Mouse (Mus musculus) heart, embryonic 10.5 days (tissue): ENCODE measurements around the gene Nosip. TPM values are rescaled to one million over a fixed set of nuclear protein-coding genes. Genes with fewer than 3 reads are reported as not detected.

Experiments used
- DNase-seq: peaks from one replicate; pipeline ENCODE4 v3.0.0-alpha.2; 2017; ENCODE audit warnings: low spot score
- H3K27ac ChIP-seq: fragments of 300-500 bp; sonication (generic); 2 replicates; pipeline ENCODE4 v1.5.1; 2016; ENCODE audit warnings: mild to moderate bottlenecking
- H3K27me3 ChIP-seq: fragments of 300-500 bp; sonication (generic); 2 replicates; pipeline ENCODE4 v1.6.1; 2016; ENCODE audit warnings: mild to moderate bottlenecking; ENCODE audit not compliant: poor library complexity, insufficient read depth, severe bottlenecking
- H3K36me3 ChIP-seq: fragments of 300-500 bp; sonication (generic); 2 replicates; pipeline ENCODE4 v1.6.1; 2016; ENCODE audit warnings: mild to moderate bottlenecking, moderate library complexity
- H3K4me1 ChIP-seq: fragments of 300-500 bp; sonication (generic); 2 replicates; pipeline ENCODE4 v1.6.1; 2016; ENCODE audit warnings: mild to moderate bottlenecking
- H3K4me3 ChIP-seq: fragments of 300-500 bp; sonication (generic); 2 replicates; pipeline ENCODE4 v1.5.1; 2016; ENCODE audit warnings: mild to moderate bottlenecking, moderate library complexity
- H3K9me3 ChIP-seq: fragments of 300-500 bp; sonication (generic); 2 replicates; pipeline ENCODE4 v1.6.1; 2016; ENCODE audit warnings: mild to moderate bottlenecking, moderate library complexity
- whole genome bisulfite sequencing: fragments of 180-500 bp; shearing (Covaris S2); methylation state at CpG from one replicate; pipeline ENCODE4 v1.1.7; 2016; 5-methylcytosine and 5-hydroxymethylcytosine counted together
- polyA plus RNA-seq: library from polyadenylated mRNA; unstranded; fragments of >200 nt; fragmentation: Nextera tagmentation; extraction: Ambion mirVana; gene quantifications from 2 replicates; pipeline ENCODE4 v1.2.1, GENCODE M21; 2016

The Nosip gene
- polyA plus RNA-seq, 1 experiment from 2014 or later: 65.2 TPM

DNA sequence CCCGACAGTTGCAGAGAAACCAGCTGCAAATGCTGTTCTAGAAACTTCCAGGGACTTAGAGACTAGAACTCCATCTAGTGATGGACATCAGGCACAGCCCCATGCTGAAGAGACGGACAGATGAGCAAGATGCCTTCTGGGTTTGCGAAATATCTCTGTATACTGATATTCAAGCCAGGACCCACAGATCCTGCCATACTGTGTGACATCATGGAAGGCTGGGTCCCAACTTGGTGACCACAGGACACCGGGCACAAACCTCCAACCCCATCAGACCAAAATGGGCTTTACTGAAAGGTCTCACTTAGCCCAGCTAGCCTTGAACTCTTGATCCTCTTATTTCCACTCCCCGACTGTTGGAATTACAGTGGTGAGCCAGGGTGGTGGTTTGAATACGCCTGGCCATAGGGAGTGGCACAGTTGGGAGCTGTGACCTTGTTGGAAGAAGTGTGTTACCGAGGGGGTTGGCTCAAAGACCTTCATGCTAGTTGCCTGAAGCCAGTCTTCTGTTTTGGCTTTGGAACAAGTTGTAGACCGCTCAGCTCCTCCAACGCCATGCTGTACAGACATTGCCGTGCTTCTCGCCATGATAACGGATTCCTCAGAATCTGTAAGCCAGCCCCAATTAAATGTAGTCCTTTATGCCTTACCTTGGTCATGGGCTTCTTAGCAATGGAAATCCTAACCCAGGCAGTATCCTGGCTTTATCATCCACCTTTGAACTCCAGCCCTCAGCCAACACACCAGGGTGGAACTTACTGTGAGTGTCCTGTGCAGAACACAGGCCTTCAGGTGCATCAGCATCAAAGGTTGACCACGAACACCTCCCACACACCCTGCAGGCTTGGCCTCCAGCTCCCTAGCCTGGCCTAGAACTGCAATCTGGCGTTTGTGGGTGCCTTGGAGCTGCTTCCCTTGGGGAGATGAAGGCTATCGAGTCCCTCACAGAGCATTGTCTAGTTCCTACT is 37.7 kb upstream of the Nosip start:
- Histone ChIP-seq H3K4me3 (no peak overlapping the region), H3K27ac (no peak overlapping the region), H3K27me3 (no peaks in the 10 kb centered on the region), H3K4me1 (peaks cover 12% of the 10 kb centered on the region), H3K9me3 (no peaks in the 10 kb centered on the region), H3K36me3 (peaks cover 34% of the 10 kb centered on the region)
- DNase-seq: no peak
- 82% methylated on average over 15 of the region's 15 CpGs for WGBS

DNA sequence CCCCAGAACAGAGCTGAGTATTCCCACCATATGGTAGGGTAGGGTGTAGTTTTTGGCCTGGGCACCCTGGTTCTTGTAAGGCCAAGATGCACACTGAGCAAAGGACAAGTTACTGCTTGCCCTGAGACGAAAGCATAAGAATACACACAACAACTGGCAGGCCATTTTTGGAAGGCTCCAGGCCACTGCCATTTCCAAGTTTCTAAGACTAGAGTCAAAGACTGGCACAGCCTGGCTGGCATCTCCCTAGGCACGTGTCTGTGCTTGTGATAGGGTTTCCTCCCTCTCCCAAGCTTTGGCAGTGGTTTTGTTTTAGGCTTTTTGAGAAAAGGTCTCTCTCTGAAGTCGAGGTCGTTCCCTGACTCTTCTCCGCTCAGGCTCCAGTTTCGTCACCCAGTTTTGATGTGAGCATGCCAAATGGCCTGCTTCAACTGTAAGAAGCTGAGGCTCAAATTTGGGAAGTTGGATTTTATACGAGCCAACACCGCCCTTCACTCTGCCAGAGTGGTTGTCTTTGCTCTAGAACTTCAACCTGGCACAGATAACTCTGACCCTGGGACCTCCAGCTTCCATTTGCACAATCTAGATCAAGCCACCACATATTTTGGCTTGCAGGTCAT is 36.5 kb upstream of the Nosip start:
- Histone ChIP-seq H3K27me3 (no peaks in the 10 kb centered on the region), H3K4me3 (no peak overlapping the region), H3K36me3 (peaks cover 44% of the 10 kb centered on the region), H3K27ac (no peak overlapping the region), H3K4me1 (peaks cover 5% of the 10 kb centered on the region; the same call in 1 of the 2 replicates), H3K9me3 (no peaks in the 10 kb centered on the region)
- no peak for DNase-seq
- WGBS: 74% methylated on average over 8 of the region's 8 CpGs

DNA sequence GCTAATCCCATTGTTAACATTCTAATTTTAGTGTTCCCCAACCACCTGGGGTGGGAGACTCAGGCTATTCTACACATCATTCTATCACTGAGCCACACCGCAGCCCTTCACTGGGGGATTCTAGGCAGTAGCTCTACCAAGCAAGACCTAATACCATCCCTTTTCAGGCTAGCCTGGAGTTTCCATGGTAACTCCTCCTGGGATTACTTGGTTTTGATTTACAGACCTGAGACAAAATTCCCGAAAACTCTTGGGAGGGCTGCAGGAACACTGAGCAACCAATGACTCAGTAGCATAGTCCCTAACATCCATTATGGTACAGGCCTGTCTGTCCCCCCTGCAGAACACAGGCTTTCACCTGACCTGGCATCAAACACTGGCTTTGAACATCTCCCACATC is 36.0 kb upstream of the Nosip start:
- no peak for DNase-seq
- WGBS: 75% methylated on average over 2 of the region's 2 CpGs
- Histone ChIP-seq H3K36me3 (peaks cover 49% of the 10 kb centered on the region), H3K4me1 (peaks cover 5% of the 10 kb centered on the region; the same call in 1 of the 2 replicates), H3K27me3 (no peaks in the 10 kb centered on the region), H3K9me3 (no peaks in the 10 kb centered on the region), H3K27ac (no peak overlapping the region), H3K4me3 (no peak overlapping the region)

DNA sequence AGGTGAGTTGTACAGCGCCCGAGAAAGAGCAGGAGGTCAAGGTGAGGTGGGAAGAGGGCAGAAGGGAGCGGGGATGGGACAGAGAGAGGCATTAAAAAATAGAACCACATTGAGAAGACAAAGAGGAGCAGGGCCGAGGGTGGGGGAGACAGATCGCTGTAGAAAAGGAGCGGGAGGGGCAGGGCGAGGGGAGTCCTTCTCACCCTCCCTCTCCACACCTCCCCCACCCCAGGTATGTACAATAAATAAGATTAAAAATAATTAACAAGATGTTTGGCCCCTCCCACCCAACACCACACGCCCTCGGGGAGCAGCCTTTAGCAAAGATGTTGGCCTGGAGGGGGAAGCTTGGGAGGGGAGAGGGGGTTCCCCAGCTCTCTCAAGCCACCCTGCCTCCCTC is 34.5 kb upstream of the Nosip start:
- 91% methylated on average over 9 of the region's 9 CpGs for whole genome bisulfite sequencing
- no peak for DNase-seq
- Histone ChIP-seq H3K36me3 (peaks cover 64% of the 10 kb centered on the region), H3K27me3 (no peaks in the 10 kb centered on the region), H3K27ac (no peak overlapping the region), H3K4me1 (peaks cover 5% of the 10 kb centered on the region; the same call in 1 of the 2 replicates), H3K4me3 (no peak overlapping the region), H3K9me3 (no peaks in the 10 kb centered on the region)

DNA sequence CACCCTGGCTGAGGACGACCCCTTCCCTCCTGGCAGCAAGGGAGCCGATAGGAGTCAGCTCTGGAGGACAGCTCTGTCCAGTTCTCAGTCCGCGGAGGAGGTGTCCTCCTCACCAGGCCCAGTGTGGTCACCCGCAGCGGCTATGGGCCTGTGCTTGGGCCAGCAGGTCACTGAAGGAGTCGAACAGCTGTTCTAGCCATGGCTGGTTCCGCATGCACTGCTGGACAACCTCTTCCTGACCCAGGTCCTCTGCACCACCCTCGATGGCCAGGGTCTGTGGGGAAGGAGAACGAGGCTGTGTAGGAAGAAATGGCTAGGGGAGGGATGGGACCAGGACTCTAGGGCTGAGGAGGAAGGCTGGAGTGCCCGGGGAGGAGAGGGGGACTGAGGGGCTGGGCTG is 33.9 kb upstream of the Nosip start:
- Histone ChIP-seq H3K4me3 (no peak overlapping the region), H3K9me3 (no peaks in the 10 kb centered on the region), H3K36me3 (peaks cover 70% of the 10 kb centered on the region), H3K27ac (no peak overlapping the region), H3K27me3 (no peaks in the 10 kb centered on the region), H3K4me1 (peaks cover 5% of the 10 kb centered on the region; the same call in 1 of the 2 replicates)
- DNase-seq: no peak
- 89% methylated on average over 11 of the region's 11 CpGs for WGBS

DNA sequence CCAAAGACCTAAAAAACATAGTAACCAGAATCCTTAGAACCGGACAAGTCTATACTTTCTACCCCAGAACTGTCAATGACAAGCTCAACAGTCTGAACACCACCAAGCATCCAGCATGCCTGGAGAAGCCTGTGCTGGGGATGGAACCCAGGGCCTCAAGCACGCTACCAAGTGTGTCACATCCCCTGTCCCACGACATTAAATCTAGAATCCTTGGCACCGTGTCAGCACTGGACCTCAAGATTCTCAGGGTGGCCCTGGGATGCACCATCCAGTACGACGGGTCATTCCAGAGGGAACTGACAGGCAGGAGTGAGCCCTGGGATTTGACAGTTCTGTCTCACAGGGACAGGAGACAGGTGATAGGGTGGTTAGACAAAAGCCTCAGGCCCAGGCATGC is 32.2 kb upstream of the Nosip start:
- Histone ChIP-seq H3K9me3 (no peaks in the 10 kb centered on the region), H3K4me1 (peaks cover 5% of the 10 kb centered on the region; the same call in 1 of the 2 replicates), H3K27ac (no peak overlapping the region), H3K4me3 (no peak overlapping the region), H3K36me3 (peaks cover 86% of the 10 kb centered on the region), H3K27me3 (no peaks in the 10 kb centered on the region)
- no peak for DNase-seq
- 90% methylated on average over 6 of the region's 6 CpGs for WGBS

DNA sequence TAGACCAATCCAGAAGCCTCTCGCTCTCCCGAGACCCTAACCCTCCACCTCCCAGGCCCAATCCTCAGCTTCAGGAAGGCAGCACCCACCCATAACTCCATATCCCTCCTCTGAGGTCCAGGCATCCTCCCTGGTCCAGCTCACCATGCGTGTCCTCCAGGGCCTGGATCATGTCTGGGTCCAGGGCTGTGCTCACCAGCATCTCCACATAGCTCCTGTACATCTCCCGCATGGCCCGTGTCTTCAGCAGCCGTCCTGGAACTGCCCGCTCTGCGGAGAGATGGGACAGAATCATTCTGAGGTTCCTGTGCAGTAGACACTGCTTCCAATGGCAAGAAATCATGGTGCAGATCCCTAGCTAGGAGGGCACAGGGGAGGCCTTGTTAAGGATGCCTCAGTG is 31.4 kb upstream of the Nosip start:
- no peak for DNase-seq
- Histone ChIP-seq H3K27ac (no peak overlapping the region), H3K9me3 (no peaks in the 10 kb centered on the region), H3K27me3 (no peaks in the 10 kb centered on the region), H3K4me3 (no peak overlapping the region), H3K36me3 (peaks cover 95% of the 10 kb centered on the region), H3K4me1 (peaks cover 5% of the 10 kb centered on the region; the same call in 1 of the 2 replicates)
- WGBS: 98% methylated on average over 8 of the region's 8 CpGs

DNA sequence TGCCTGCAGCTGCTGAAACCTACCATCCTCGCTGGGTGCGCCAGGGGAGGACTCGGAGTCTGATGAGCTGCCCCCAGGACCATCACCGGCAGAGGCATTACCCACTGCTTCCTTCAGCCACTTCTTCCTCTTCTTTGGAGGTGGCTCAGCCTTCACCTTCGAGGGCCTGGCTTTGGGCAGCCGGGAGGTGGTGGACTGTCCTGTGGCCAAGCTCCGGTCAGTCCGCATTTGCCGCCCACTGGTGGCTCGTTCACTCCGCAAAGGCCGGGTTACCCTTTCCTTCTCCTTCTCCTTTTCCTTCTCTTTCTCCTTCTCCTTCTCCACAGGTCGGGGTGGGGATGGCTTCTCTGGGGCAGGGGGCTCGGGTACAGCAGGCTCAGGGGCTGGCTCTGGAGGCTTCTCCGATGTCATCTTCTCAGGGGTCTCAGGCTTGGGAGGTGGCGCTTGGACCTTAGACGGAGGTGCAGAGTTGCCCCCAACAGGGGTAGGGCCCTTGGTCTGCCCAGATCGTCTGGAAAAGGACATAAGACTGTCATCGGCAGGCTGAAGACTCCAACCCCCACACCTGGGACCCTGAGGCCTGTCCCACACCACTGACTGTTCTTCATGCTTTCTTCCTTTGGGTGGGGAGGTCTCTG is 28.4 kb upstream of the Nosip start:
- H3K4me1 ChIP-seq: no peaks in the 10 kb centered on the region

DNA sequence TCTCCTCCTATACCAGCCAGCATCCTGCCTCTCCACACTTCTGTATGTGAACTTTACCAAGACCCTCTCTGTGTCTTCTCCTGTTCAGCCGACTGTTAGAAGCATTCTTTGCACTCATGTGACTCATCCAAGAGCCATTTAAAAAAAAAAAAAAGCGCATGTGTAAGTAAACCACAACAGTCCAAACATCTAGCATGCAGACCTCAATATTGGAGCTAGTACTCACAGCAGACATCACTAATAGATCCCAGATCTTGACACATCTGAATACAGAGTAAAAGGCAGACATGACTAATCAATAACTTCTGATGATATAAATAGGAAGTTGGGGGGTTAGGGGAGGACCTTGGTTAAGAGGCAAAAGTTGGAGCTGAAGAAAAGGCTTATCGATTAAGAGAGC is 26.6 kb upstream of the Nosip start:
- Histone ChIP-seq H3K27me3 (no peaks in the 10 kb centered on the region), H3K36me3 (peaks cover 99% of the 10 kb centered on the region), H3K9me3 (no peaks in the 10 kb centered on the region), H3K4me3 (no peak overlapping the region), H3K27ac (no peak overlapping the region), H3K4me1 (no peaks in the 10 kb centered on the region)
- DNase-seq: no peak
- 87% methylated on average over 3 of the region's 3 CpGs for WGBS

More for the DNA sequence above, 28.4 kb upstream of the Nosip start:
- H3K36me3 ChIP-seq: peaks cover 99% of the 10 kb centered on the region
- 93% methylated on average over 19 of the region's 19 CpGs for WGBS
- H3K27ac ChIP-seq: no peak overlapping the region
- no peak overlapping the region for H3K4me3 ChIP-seq
- DNase-seq: no peak
- H3K9me3 ChIP-seq: no peaks in the 10 kb centered on the region
- H3K27me3 ChIP-seq: no peaks in the 10 kb centered on the region

DNA sequence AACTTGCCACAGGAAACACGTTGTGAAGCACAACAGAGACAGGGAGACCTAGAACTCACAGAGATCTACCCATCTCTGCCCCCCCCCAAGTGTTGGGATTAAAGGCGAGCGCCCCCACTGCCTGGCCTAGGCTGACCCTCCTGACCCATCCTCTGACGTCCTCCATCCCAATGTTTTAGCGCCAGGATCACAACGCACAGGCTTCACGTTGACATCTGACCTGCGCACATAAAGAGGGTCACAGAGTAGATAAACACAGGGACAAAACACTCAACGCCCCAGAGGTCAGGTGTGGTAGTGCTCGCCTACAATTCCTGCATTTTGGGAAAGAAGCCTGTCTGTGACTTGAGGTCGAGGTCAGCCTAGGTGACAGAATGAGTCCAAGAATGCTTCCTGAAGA is 25.5 kb upstream of the Nosip start:
- Histone ChIP-seq H3K4me3 (no peak overlapping the region), H3K4me1 (no peaks in the 10 kb centered on the region), H3K27me3 (no peaks in the 10 kb centered on the region), H3K36me3 (peaks cover 99% of the 10 kb centered on the region), H3K9me3 (no peaks in the 10 kb centered on the region), H3K27ac (no peak overlapping the region)
- 91% methylated on average over 11 of the region's 11 CpGs for WGBS
- no peak for DNase-seq

DNA sequence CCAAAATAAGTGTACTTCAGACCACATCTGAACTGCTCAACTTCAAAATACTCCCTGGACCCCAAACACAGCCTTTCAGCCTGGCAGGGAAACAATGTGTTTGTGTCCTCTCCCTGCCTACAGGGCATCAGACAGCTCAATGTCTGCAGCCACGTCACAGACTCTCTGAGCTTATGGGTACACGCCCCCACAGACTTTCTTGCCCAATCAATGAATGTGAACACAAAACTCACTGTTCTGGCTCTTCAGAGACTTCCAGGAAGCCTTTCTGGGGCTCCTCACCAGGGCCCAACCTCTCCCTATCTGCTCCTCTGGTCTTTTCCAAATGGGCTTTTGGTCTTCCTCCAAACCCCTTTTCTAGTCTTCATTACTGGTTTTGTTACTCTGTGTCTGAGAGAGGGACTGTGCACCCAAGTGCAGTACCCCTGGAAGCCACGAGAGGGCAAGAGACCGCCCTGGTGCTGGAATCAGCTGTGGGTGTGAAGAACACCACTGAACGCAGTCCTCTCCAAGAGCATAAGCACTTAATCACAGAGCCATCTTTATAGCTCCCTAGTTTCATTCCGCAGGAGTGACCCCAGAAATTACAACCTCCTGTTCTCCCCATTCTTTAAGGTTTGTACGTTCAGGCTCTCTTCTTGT is 24.4 kb upstream of the Nosip start:
- Histone ChIP-seq H3K36me3 (peaks cover 99% of the 10 kb centered on the region), H3K27me3 (no peaks in the 10 kb centered on the region), H3K4me1 (no peaks in the 10 kb centered on the region), H3K27ac (no peak overlapping the region), H3K9me3 (no peaks in the 10 kb centered on the region), H3K4me3 (no peak overlapping the region)
- WGBS: 77% methylated on average over 7 of the region's 7 CpGs
- DNase-seq: no peak

DNA sequence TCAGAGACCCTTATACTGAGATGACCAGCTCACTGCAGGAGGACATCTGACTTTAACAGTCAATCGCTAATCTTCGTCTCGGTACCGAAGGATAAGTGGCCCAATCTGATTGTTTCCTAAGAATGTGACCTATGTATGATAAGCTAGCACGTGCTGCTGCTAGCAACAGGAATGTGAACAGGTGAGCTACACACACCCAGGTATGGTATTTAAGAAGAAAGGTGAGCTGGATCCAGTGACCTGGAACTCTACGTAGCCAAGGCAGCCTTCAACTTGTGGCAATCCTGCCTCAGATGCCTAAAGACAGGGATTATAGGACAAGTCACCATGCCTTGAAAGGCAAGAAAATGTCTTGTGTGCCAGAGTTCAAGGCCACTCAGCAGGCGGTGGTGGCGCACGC is 23.8 kb upstream of the Nosip start:
- H3K4me1 ChIP-seq: no peaks in the 10 kb centered on the region
- 95% methylated on average over 9 of the region's 9 CpGs for WGBS

More for the DNA sequence above, 23.8 kb upstream of the Nosip start:
- Histone ChIP-seq H3K27me3 (no peaks in the 10 kb centered on the region), H3K27ac (no peak overlapping the region), H3K9me3 (no peaks in the 10 kb centered on the region), H3K36me3 (peaks cover 99% of the 10 kb centered on the region), H3K4me3 (no peak overlapping the region)
- DNase-seq: no peak
